Mouse (Mus musculus): ENCODE data around the gene Inafm1. TPM values are rescaled to one million over a fixed set of nuclear protein-coding genes. Genes with fewer than 3 reads are reported as not detected.

The Inafm1 gene
- polyA plus RNA-seq, 1 experiment from 2014 or later, result 24.8 TPM

DNA sequence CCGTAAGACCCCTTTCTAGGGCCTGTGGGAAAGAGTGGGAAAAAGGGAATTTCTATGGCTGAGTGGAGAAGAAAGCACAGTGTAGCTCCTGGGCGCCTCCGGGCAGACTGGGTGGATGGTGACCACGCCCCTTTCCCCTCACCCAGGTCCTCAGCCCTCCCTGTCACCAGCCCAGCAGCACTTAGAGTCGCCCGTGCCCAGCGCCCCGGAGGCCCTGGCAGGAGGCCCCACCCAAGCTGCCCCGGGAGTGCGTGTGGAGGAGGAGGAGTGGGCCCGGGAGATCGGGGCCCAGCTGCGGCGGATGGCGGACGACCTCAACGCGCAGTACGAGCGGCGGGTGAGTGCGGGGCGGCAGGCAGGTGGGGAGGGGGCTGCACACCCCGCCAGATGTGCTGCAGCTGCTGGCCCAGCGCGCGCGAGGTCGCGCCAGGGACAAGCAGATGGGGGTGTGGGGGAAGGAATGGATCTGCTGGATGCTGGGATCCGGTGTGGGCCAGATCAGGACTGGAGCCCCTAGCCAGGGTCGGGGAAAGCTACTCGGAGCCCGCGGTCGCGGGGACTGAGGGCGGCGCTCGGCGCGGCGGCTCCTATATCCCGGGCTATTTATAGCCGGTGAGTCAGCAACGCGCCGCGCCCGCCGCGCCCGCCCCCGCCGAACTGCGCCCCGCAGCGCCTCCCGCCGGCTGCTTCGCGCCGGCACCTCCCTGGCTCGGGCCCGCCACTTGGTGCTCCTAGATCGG, 40.2 kb upstream of the Inafm1 start:
- H3K27ac ChIP-seq (ENCODE audit: low read depth, low read length), result peak overlapping the region; percentile 98
- no peaks in the 10 kb centered on the region for H3K27me3 ChIP-seq (replicated peaks; ENCODE audit: control insufficient read depth, insufficient read depth, low read length)
- H3K9ac ChIP-seq (ENCODE audit: low read depth, low read length), result peak overlapping the region; percentile 83
- ATAC-seq, result peak; percentile 67
- no peaks in the 10 kb centered on the region for H3K9me3 ChIP-seq (ENCODE audit: control insufficient read depth)
- under 1% methylated on average over 52 of the region's 66 CpGs for WGBS
- TF ChIP-seq CTCF (IDR thresholded peaks at IDR 0.05; ENCODE audit: low read depth), result peak; percentile 61
- H3K36me3 ChIP-seq (ENCODE audit: control insufficient read depth, insufficient read depth), result peaks cover 16% of the 10 kb centered on the region; the same call in 1 of the 2 replicates
- H3K4me2 ChIP-seq (replicated peaks; ENCODE audit: low read depth), result peak overlapping the region; percentile 94
- peak overlapping the region; percentile 73 for H3K4me3 ChIP-seq (ENCODE audit: low read depth, low read length)
- H3K4me1 ChIP-seq (replicated peaks; ENCODE audit: control insufficient read depth, insufficient read depth, low read length), result peaks cover 4% of the 10 kb centered on the region; the same call in 1 of the 2 replicates

DNA sequence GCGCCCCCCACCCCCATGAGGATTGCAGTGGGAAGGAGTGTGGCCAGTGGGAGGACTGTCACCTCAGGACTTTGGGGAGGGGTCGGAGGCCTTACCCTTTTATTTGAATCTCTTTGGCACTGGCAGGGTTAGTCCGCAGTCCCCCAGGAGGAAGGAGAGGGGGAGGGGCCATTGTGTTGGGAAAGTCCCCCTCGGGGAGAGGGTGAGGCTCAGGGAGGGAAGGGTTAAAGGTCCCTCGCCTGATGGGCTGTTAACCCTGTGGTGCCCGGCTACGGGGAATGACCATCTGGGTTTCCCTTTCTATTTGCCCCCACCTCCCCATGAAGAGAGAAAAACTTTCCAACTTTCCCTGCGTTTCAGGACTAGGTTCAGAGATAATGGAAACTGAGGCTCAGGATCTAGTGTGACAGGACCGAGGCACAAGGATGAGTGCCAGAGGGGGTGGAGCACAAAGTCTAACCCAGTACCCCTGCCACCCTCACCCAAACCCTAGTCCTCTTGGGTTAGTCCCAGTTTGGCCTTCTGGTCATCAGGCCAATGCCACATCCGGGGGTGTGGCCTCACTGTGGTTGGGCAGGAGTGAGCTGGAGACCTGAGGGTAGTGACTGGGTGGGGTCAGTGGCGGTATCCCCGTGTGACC, 39.4 kb upstream of the Inafm1 start:
- peaks cover 4% of the 10 kb centered on the region; the same call in 1 of the 2 replicates for H3K4me1 ChIP-seq (replicated peaks; ENCODE audit: control insufficient read depth, insufficient read depth, low read length)
- no peaks in the 10 kb centered on the region for H3K27me3 ChIP-seq (replicated peaks; ENCODE audit: control insufficient read depth, insufficient read depth, low read length)
- peak overlapping the region; percentile 83 for H3K9ac ChIP-seq (ENCODE audit: low read depth, low read length)
- ATAC-seq, result peak; percentile 43
- WGBS, result under 1% methylated on average over 11 of the region's 12 CpGs
- no peak for TF ChIP-seq CTCF (IDR thresholded peaks at IDR 0.05; ENCODE audit: low read depth)
- H3K4me3 ChIP-seq (ENCODE audit: low read depth, low read length), result peak overlapping the region; percentile 73
- H3K9me3 ChIP-seq (ENCODE audit: control insufficient read depth), result no peaks in the 10 kb centered on the region
- H3K27ac ChIP-seq (ENCODE audit: low read depth, low read length), result peak overlapping the region; percentile 98
- H3K4me2 ChIP-seq (replicated peaks; ENCODE audit: low read depth), result peak overlapping the region; percentile 94
- peaks cover 13% of the 10 kb centered on the region; the same call in 1 of the 2 replicates for H3K36me3 ChIP-seq (ENCODE audit: control insufficient read depth, insufficient read depth)

GRCm38 (mm10) chr7:16312011-16312671, 38.7 kb upstream of the Inafm1 start:
- TF ChIP-seq CTCF (IDR thresholded peaks at IDR 0.05; ENCODE audit: low read depth), result no peak
- H3K36me3 ChIP-seq (ENCODE audit: control insufficient read depth, insufficient read depth), result peaks cover 6% of the 10 kb centered on the region; the same call in 1 of the 2 replicates
- H3K27me3 ChIP-seq (replicated peaks; ENCODE audit: control insufficient read depth, insufficient read depth, low read length), result no peaks in the 10 kb centered on the region
- under 1% methylated on average over 49 of the region's 49 CpGs for WGBS
- peak overlapping the region; percentile 98 for H3K27ac ChIP-seq (ENCODE audit: low read depth, low read length)
- H3K4me2 ChIP-seq (replicated peaks; ENCODE audit: low read depth), result peak overlapping the region; percentile 94
- H3K4me3 ChIP-seq (ENCODE audit: low read depth, low read length), result peak overlapping the region; percentile 73
- H3K4me1 ChIP-seq (replicated peaks; ENCODE audit: control insufficient read depth, insufficient read depth, low read length), result peaks cover 4% of the 10 kb centered on the region; the same call in 1 of the 2 replicates
- ATAC-seq, result no peak
- peak overlapping the region; percentile 83 for H3K9ac ChIP-seq (ENCODE audit: low read depth, low read length)
- no peaks in the 10 kb centered on the region for H3K9me3 ChIP-seq (ENCODE audit: control insufficient read depth)

DNA sequence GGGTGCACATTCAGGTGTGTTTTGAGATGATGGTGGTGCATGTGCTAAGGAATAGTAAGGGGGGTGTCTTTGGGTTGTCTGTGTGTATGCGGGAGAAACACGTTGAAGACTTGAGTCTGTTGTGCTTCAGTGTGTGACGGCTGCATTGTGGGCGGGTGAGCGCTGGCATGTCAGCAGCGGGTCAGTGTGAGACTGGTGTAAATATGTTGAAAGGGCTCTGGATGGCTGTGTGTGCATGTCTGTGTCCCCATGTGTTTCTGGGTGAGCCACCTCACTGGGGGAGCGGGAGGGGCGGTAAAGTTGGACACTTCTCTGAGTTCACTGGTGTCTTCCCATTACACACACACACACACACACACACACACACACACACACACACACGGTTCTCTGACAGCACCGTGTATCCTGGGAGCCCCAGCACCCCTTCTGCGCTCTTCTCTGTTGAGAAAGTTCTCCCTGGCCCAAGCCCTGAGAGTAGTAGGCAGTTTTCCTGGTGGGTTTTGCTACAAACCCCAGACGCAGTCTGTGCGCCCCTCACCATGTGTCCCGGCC, 38.1 kb upstream of the Inafm1 start:
- Histone ChIP-seq H3K27ac (ENCODE audit: low read depth, low read length) (peak overlapping the region; percentile 98), H3K9ac (ENCODE audit: low read depth, low read length) (peak overlapping the region; percentile 83), H3K27me3 (replicated peaks; ENCODE audit: control insufficient read depth, insufficient read depth, low read length) (no peaks in the 10 kb centered on the region), H3K4me1 (replicated peaks; ENCODE audit: control insufficient read depth, insufficient read depth, low read length) (peaks cover 4% of the 10 kb centered on the region; the same call in 1 of the 2 replicates), H3K36me3 (ENCODE audit: control insufficient read depth, insufficient read depth) (peaks cover under 1% of the 10 kb centered on the region; the same call in 1 of the 2 replicates), H3K4me2 (replicated peaks; ENCODE audit: low read depth) (peak overlapping the region; percentile 94), H3K9me3 (ENCODE audit: control insufficient read depth) (no peaks in the 10 kb centered on the region), H3K4me3 (ENCODE audit: low read depth, low read length) (peak overlapping the region; percentile 73)
- no peak for ATAC-seq
- no peak for TF ChIP-seq CTCF (IDR thresholded peaks at IDR 0.05; ENCODE audit: low read depth)
- 1% methylated on average over 14 of the region's 14 CpGs for WGBS

- peak overlapping the region; percentile 98 for H3K27ac ChIP-seq (ENCODE audit: low read depth, low read length)
These were observed 37.4 kb upstream of the Inafm1 start for GRCm38 (mm10) chr7:16310521-16311452.

More at GRCm38 (mm10) chr7:16310521-16311452, 37.4 kb upstream of the Inafm1 start:
- Histone ChIP-seq H3K4me3 (ENCODE audit: low read depth, low read length) (peak overlapping the region; percentile 73), H3K4me1 (replicated peaks; ENCODE audit: control insufficient read depth, insufficient read depth, low read length) (peaks cover 4% of the 10 kb centered on the region; the same call in 1 of the 2 replicates), H3K9ac (ENCODE audit: low read depth, low read length) (peak overlapping the region; percentile 83), H3K4me2 (replicated peaks; ENCODE audit: low read depth) (peak overlapping the region; percentile 94), H3K27me3 (replicated peaks; ENCODE audit: control insufficient read depth, insufficient read depth, low read length) (no peaks in the 10 kb centered on the region), H3K36me3 (ENCODE audit: control insufficient read depth, insufficient read depth) (no peaks in the 10 kb centered on the region), H3K9me3 (ENCODE audit: control insufficient read depth) (no peaks in the 10 kb centered on the region)
- WGBS, result 1% methylated on average over 31 of the region's 31 CpGs
- no peak for TF ChIP-seq CTCF (IDR thresholded peaks at IDR 0.05; ENCODE audit: low read depth)
- ATAC-seq, result no peak

Data from intestine, postnatal 0 days (tissue).